Mouse (Mus musculus): ENCODE measurements at regions not wholly inside any gene's neighbourhood (a gene's known extent, or its start where the extent isn't known, plus 50 kb on each side); places are given as distances from the start of the nearest gene placed in this dataset.
A peak's percentile ranks its signal among the peaks of the same experiment; 100 is the strongest.

DNA sequence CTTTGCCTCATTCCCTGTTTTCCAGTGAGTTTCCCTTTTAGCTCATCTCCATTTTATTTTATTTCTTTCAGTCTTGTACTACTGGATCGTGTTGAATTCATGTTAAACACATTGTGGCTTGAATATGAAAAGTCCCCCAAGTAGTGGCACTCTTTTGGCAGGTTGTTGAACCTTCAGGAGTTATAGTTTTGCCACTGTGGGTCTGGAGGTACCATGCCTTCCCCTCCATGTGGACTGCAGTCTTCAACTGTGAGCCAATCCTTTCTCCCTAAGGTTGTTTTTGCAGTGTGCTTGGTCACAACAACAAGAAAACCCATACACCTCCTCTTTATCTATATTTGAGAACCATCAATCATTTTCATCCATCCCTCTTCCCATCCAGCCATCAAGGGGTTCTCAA lies 88.9 kb upstream of the Nrp1 start:
- WGBS = 78% methylated on average over 1 of the region's 1 CpGs
- no peaks in the 10 kb centered on the region for H3K27me3 ChIP-seq (ENCODE audit: control insufficient read depth, insufficient read depth, low read length)
- no peaks in the 10 kb centered on the region for H3K9me3 ChIP-seq (replicated peaks; ENCODE audit: control insufficient read depth, low read length)
- H3K9ac ChIP-seq (ENCODE audit: low read length) = no peak overlapping the region
- H3K4me2 ChIP-seq (ENCODE audit: low read depth, low read length) = no peak overlapping the region
- ATAC-seq (replicated peaks; ENCODE audit: extremely low read depth, insufficient read depth, low FRiP score) = no peak
- H3K36me3 ChIP-seq (ENCODE audit: control insufficient read depth, insufficient read depth) = no peaks in the 10 kb centered on the region
- H3K4me1 ChIP-seq (ENCODE audit: control insufficient read depth, insufficient read depth, low read length) = peaks cover 22% of the 10 kb centered on the region
- no peak overlapping the region for H3K27ac ChIP-seq (ENCODE audit: low read length)
- H3K4me3 ChIP-seq (ENCODE audit: low read length) = no peak overlapping the region

DNA sequence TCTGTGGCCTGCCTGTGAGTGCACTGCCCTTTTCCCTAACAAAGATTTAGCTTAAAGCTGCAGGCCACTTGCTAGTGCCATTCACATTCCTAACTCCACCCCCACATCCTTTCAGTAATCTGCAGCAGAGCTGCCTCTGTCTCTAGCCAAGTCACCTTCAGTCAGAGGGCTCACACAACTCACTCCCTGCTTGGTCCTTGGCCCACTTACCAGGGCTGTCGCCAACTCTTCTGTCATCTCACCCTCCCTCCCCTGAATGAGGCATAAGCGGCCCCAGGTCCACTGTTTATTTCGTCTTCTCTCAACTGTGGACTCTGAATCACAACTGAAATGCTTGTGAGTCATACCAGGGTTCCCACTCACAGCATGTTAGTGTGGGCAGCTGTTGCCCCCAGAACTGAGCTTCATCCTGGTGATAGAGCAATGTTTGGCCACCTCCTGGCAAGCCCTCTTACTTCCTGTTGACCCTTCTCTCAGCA lies 85.5 kb upstream of the Nrp1 start:
- H3K4me2 ChIP-seq (ENCODE audit: low read depth, low read length) = no peak overlapping the region
- no peaks in the 10 kb centered on the region for H3K27me3 ChIP-seq (ENCODE audit: control insufficient read depth, insufficient read depth, low read length)
- peak overlapping the region; percentile 75 for H3K27ac ChIP-seq (ENCODE audit: low read length)
- 5% methylated on average over 3 of the region's 3 CpGs for WGBS
- H3K9ac ChIP-seq (ENCODE audit: low read length) = no peak overlapping the region
- no peaks in the 10 kb centered on the region for H3K36me3 ChIP-seq (ENCODE audit: control insufficient read depth, insufficient read depth)
- H3K9me3 ChIP-seq (replicated peaks; ENCODE audit: control insufficient read depth, low read length) = no peaks in the 10 kb centered on the region
- H3K4me3 ChIP-seq (ENCODE audit: low read length) = no peak overlapping the region
- ATAC-seq (replicated peaks; ENCODE audit: extremely low read depth, insufficient read depth, low FRiP score) = peak; percentile 82
- peaks cover 14% of the 10 kb centered on the region for H3K4me1 ChIP-seq (ENCODE audit: control insufficient read depth, insufficient read depth, low read length)

DNA sequence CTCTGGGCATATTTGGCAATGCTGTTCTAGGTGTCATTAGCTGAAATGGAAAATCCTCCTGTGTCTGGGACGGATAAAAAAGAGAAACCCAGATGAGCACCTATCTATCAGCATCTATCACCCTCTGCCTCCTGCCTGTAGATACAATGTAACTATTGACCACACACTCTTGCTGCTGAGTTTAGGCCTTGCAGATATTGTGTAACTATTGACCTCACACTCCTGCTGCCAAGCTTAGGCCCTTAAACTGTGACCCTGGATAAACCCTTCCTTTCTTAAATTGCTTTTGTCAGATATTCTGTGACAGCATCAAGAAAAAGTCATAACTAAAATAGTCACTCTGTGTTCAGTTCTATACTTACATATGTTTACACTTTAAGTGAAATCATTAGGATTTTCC lies 81.9 kb upstream of the Nrp1 start:
- H3K4me1 ChIP-seq (ENCODE audit: control insufficient read depth, insufficient read depth, low read length) = peaks cover 14% of the 10 kb centered on the region
- H3K4me3 ChIP-seq (ENCODE audit: low read length) = no peak overlapping the region
- H3K9me3 ChIP-seq (replicated peaks; ENCODE audit: control insufficient read depth, low read length) = no peaks in the 10 kb centered on the region
- WGBS = 87% methylated on average over 1 of the region's 1 CpGs
- H3K9ac ChIP-seq (ENCODE audit: low read length) = no peak overlapping the region
- H3K4me2 ChIP-seq (ENCODE audit: low read depth, low read length) = no peak overlapping the region
- no peaks in the 10 kb centered on the region for H3K36me3 ChIP-seq (ENCODE audit: control insufficient read depth, insufficient read depth)
- H3K27me3 ChIP-seq (ENCODE audit: control insufficient read depth, insufficient read depth, low read length) = no peaks in the 10 kb centered on the region
- no peak overlapping the region for H3K27ac ChIP-seq (ENCODE audit: low read length)
- ATAC-seq (replicated peaks; ENCODE audit: extremely low read depth, insufficient read depth, low FRiP score) = no peak

DNA sequence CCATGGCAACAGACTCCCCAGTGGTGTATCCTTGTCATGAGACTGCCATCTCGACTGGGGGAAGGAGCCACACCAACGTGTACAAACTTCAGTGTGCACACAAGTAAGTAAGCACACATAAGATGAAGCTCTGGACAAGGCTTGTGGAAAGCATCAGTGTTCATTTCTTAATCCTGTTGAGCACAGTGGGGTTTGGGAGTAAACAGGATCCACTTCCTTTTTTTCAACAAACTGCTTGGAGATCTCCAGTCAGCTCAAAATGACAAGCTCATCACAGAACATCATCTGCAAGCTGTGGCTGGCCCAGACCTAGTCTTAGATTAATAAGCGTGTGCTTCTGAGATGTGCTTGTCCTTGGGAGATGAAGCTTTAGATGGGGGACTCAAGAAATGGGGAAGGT lies 75.6 kb upstream of the Nrp1 start:
- Histone ChIP-seq H3K9ac (ENCODE audit: low read length) (no peak overlapping the region), H3K36me3 (ENCODE audit: control insufficient read depth, insufficient read depth) (no peaks in the 10 kb centered on the region), H3K9me3 (replicated peaks; ENCODE audit: control insufficient read depth, low read length) (no peaks in the 10 kb centered on the region), H3K4me2 (ENCODE audit: low read depth, low read length) (no peak overlapping the region), H3K4me1 (ENCODE audit: control insufficient read depth, insufficient read depth, low read length) (no peaks in the 10 kb centered on the region), H3K27ac (ENCODE audit: low read length) (no peak overlapping the region), H3K27me3 (ENCODE audit: control insufficient read depth, insufficient read depth, low read length) (no peaks in the 10 kb centered on the region), H3K4me3 (ENCODE audit: low read length) (no peak overlapping the region)
- ATAC-seq (replicated peaks; ENCODE audit: extremely low read depth, insufficient read depth, low FRiP score) = no peak
- 71% methylated on average over 3 of the region's 3 CpGs for WGBS

DNA sequence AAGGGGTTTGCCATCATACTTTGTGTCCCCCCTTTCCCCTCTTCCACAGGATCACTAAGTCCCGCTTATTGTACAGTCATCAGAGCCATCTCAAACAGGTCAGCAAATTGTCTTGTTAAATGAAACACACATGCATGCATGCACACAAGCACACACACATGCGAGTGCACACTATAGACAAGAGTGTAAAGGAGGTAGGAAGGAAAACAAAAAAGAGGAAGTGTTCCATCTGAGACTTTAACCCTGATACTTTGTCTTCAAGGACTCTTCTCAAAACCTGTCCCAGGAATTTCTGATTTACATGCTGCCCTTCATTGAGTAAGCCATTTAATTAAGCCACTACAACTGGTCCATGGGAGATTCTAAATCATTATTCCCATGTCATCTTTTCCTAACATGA lies 75.0 kb upstream of the Nrp1 start:
- 93% methylated on average over 2 of the region's 2 CpGs for WGBS
- no peaks in the 10 kb centered on the region for H3K36me3 ChIP-seq (ENCODE audit: control insufficient read depth, insufficient read depth)

DNA sequence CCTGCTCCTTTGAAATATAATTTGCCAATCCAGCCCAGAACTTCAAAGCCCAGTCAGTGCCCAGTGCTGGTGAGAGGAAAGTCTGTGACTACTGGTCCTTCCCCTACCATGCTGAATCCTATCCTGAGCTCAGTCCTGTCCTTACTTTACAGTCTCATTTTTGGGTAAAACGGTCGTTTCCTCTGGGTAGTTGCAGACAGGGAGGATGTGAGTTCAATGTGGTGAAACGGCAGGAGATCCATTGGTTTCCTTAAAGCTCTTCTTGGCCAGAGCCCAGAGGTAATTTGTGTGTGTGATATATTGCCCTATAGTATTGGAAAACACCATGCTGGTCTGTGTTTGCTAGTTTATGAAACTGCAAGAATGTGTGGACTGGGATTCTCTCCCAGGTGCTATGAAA lies 73.6 kb upstream of the Nrp1 start:
- no peak for ATAC-seq (replicated peaks; ENCODE audit: extremely low read depth, insufficient read depth, low FRiP score)
- Histone ChIP-seq H3K36me3 (ENCODE audit: control insufficient read depth, insufficient read depth) (no peaks in the 10 kb centered on the region), H3K27ac (ENCODE audit: low read length) (no peak overlapping the region), H3K27me3 (ENCODE audit: control insufficient read depth, insufficient read depth, low read length) (no peaks in the 10 kb centered on the region), H3K4me2 (ENCODE audit: low read depth, low read length) (no peak overlapping the region), H3K4me3 (ENCODE audit: low read length) (no peak overlapping the region), H3K4me1 (ENCODE audit: control insufficient read depth, insufficient read depth, low read length) (peaks cover 2% of the 10 kb centered on the region), H3K9ac (ENCODE audit: low read length) (no peak overlapping the region), H3K9me3 (replicated peaks; ENCODE audit: control insufficient read depth, low read length) (no peaks in the 10 kb centered on the region)
- WGBS = 61% methylated on average over 3 of the region's 3 CpGs

More for the DNA sequence above, 75.0 kb upstream of the Nrp1 start:
- no peak overlapping the region for H3K9ac ChIP-seq (ENCODE audit: low read length)
- H3K4me3 ChIP-seq (ENCODE audit: low read length) = no peak overlapping the region
- no peak for ATAC-seq (replicated peaks; ENCODE audit: extremely low read depth, insufficient read depth, low FRiP score)
- no peaks in the 10 kb centered on the region for H3K4me1 ChIP-seq (ENCODE audit: control insufficient read depth, insufficient read depth, low read length)
- no peaks in the 10 kb centered on the region for H3K27me3 ChIP-seq (ENCODE audit: control insufficient read depth, insufficient read depth, low read length)
- no peaks in the 10 kb centered on the region for H3K9me3 ChIP-seq (replicated peaks; ENCODE audit: control insufficient read depth, low read length)
- no peak overlapping the region for H3K4me2 ChIP-seq (ENCODE audit: low read depth, low read length)
- no peak overlapping the region for H3K27ac ChIP-seq (ENCODE audit: low read length)

DNA sequence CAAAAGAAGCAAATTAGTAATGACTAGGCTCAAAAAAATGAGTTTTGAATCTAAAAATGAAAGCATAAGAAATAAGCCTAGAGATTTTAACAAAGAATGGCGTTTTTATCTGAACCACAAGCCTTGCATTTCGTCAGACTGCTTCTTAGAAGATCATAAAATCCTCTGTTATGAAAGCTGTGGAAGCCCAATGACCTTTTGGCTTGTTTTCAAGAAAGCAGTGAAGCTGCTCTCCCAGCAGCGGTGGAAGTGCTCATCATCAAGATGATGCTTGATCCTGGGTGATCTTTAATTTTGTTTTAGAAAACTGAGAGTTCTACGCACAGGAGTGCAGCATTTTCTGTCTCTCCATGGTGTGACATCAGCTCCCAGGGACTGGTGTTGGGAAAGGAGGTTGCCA lies 68.3 kb upstream of the Nrp1 start:
- Histone ChIP-seq H3K36me3 (ENCODE audit: control insufficient read depth, insufficient read depth) (no peaks in the 10 kb centered on the region), H3K4me2 (ENCODE audit: low read depth, low read length) (no peak overlapping the region), H3K27me3 (ENCODE audit: control insufficient read depth, insufficient read depth, low read length) (no peaks in the 10 kb centered on the region), H3K4me3 (ENCODE audit: low read length) (no peak overlapping the region), H3K4me1 (ENCODE audit: control insufficient read depth, insufficient read depth, low read length) (peaks cover 17% of the 10 kb centered on the region), H3K9ac (ENCODE audit: low read length) (no peak overlapping the region), H3K9me3 (replicated peaks; ENCODE audit: control insufficient read depth, low read length) (no peaks in the 10 kb centered on the region), H3K27ac (ENCODE audit: low read length) (no peak overlapping the region)
- WGBS = 63% methylated on average over 4 of the region's 4 CpGs
- ATAC-seq (replicated peaks; ENCODE audit: extremely low read depth, insufficient read depth, low FRiP score) = no peak

DNA sequence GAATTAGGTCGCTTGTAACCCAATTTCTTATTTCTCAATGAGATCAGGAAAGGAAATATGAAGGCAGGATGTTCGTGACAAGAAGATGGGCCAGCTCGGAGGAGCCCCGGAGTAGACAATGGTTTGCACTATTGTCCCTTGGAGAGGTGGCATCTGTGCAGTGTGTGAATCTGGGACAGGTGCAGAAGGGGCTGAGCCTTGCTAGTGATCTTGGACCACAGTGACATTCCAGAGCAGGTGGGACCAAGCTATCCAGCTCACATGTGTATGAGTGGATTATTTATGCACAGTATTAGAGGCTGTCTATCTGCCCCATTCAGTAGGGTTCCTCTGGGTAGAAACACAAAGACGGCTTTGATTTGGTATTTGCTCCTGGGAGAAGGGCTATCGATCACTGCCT lies 66.0 kb upstream of the Nrp1 start:
- Histone ChIP-seq H3K4me1 (ENCODE audit: control insufficient read depth, insufficient read depth, low read length) (peaks cover 23% of the 10 kb centered on the region), H3K27ac (ENCODE audit: low read length) (no peak overlapping the region), H3K36me3 (ENCODE audit: control insufficient read depth, insufficient read depth) (no peaks in the 10 kb centered on the region), H3K9ac (ENCODE audit: low read length) (no peak overlapping the region), H3K4me3 (ENCODE audit: low read length) (no peak overlapping the region), H3K9me3 (replicated peaks; ENCODE audit: control insufficient read depth, low read length) (no peaks in the 10 kb centered on the region), H3K4me2 (ENCODE audit: low read depth, low read length) (no peak overlapping the region), H3K27me3 (ENCODE audit: control insufficient read depth, insufficient read depth, low read length) (no peaks in the 10 kb centered on the region)
- 86% methylated on average over 6 of the region's 6 CpGs for WGBS
- no peak for ATAC-seq (replicated peaks; ENCODE audit: extremely low read depth, insufficient read depth, low FRiP score)

DNA sequence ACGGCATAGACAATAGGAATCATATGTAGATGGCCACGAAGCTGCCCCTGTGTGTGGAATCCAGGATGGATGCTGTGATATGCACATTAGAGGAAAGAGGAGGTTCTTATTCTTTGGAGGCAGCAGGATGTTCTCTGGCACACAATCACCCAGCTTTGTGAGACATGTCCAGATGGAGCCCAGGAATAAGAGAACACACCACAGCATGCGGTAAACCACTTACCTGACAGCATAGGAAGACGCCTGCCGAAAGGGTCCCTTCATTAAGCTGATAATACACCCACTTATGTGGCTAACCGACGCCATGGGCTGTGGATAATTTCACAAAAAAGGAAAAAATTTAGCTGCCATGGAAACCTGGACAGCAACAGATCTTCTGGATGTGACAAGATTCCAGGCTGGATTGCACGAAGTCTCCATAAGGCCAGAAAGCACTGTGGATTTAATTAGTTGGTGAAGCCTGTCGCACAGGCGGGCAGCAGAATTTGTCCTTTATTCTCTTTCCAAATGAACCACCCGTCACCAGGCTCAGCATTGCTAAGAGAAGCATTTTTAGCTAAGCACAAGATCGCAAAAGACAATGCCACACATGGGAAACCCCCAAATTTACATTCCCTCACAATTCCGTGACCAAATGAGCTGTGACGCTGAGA lies 61.5 kb upstream of the Nrp1 start:
- Histone ChIP-seq H3K27ac (ENCODE audit: low read length) (no peak overlapping the region), H3K4me1 (ENCODE audit: control insufficient read depth, insufficient read depth, low read length) (peaks cover 17% of the 10 kb centered on the region), H3K4me2 (ENCODE audit: low read depth, low read length) (no peak overlapping the region), H3K9me3 (replicated peaks; ENCODE audit: control insufficient read depth, low read length) (no peaks in the 10 kb centered on the region), H3K4me3 (ENCODE audit: low read length) (no peak overlapping the region), H3K27me3 (ENCODE audit: control insufficient read depth, insufficient read depth, low read length) (no peaks in the 10 kb centered on the region), H3K36me3 (ENCODE audit: control insufficient read depth, insufficient read depth) (no peaks in the 10 kb centered on the region), H3K9ac (ENCODE audit: low read length) (no peak overlapping the region)
- 83% methylated on average over 14 of the region's 14 CpGs for WGBS
- no peak for ATAC-seq (replicated peaks; ENCODE audit: extremely low read depth, insufficient read depth, low FRiP score)

Measured in heart, embryonic 16.5 days (tissue).